Comparison of ENCODE assay signal across 14 mouse cellular contexts in the genomic region with DNA sequence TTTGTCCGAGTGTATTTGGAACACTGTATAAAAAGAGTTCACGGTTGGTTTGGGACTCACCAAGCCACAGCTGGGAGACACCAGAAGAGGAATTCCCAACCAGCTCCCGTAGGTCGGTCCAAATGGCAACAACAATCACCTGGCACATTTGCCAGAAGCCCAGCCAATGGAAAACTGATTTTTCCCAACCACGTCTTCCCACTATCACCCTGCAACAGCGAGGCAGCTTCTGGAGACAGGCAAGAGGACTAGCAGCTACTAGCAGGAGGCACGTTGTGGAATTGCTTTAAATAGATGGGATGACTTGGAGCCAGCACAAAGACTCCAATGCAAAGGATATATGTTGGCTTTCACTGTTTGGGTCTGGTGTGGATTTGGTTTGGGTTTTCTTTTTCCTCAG.
A peak's percentile ranks its signal among the peaks of the same experiment; 100 is the strongest.
DNase-seq lines count a peak whose midpoint lies in the region; ATAC-seq lines count a peak whose summit lies in the region.
"Had no signal": no experiment of that assay in that cellular context is flagged by ENCODE, and none has a peak within 500 bp of the region (broad histone marks: within the 10 kb centered on the region; RNA-seq: fewer than 3 reads in every experiment).

No protein-coding gene starts in this region.

- intact Hi-C loops in left cerebral cortex, postnatal 36 days (cut with DNase I), result loop anchor here (5.0 kb wide), 1 partner anchor 166 kb away; no protein-coding TSS in a partner anchor

- peak overlapping the region; percentile 73 for H3K27ac ChIP-seq in forebrain, embryonic 13.5 days
- H3K27ac ChIP-seq in forebrain, embryonic 10.5 days, result no peak overlapping the region
- H3K27ac ChIP-seq: liver, embryonic 14.5 days had no signal

- H3K36me3 ChIP-seq in forebrain, embryonic 13.5 days (ENCODE audit: poor library complexity, severe bottlenecking), result no peaks in the 10 kb centered on the region
- H3K36me3 ChIP-seq in forebrain, embryonic 10.5 days (replicated peaks), result no peaks in the 10 kb centered on the region

- no peaks in the 10 kb centered on the region for H3K9me3 ChIP-seq in forebrain, embryonic 13.5 days (replicated peaks)
- H3K9me3 ChIP-seq in forebrain, embryonic 10.5 days, result no peaks in the 10 kb centered on the region

- H3K9ac ChIP-seq in forebrain, embryonic 13.5 days, result peak overlapping the region; percentile 51
- H3K9ac ChIP-seq: liver, embryonic 14.5 days had no signal

- peak overlapping the region; percentile 60 for H3K4me2 ChIP-seq in forebrain, embryonic 13.5 days

- H3K4me3 ChIP-seq in forebrain, embryonic 13.5 days, result peak overlapping the region; percentile 23; the same call in 1 of the 2 replicates
- H3K4me3 ChIP-seq in forebrain, embryonic 10.5 days, result no peak overlapping the region
- H3K4me3 ChIP-seq: myocyte had no signal

- ATAC-seq in forebrain, embryonic 13.5 days, result no peak

- WGBS in forebrain, embryonic 13.5 days, result 70% methylated on average over 7 of the region's 7 CpGs
- 89% methylated on average over 7 of the region's 7 CpGs for WGBS in forebrain, embryonic 10.5 days

- no peak for DNase-seq in forebrain, embryonic 10.5 days (ENCODE audit: extremely low spot score, low spot score)
- peak; percentile 46 for DNase-seq in right cerebral cortex, adult 18-20 months
- DNase-seq in right cerebral cortex, postnatal 14 days, result no peak
- peak; percentile 25 to 28 for DNase-seq in left cerebral cortex, postnatal 36 days (ENCODE audit: low spot score in 2 of 2)
- DNase-seq in telencephalon, adult 2 months (ENCODE audit: low read depth, low spot score), result peak; percentile 42
- DNase-seq in gastrocnemius, adult 8-10 months (ENCODE audit: low spot score in 2 of 2), result no peak
- DNase-seq in lung, postnatal 10 days, result no peak
- DNase-seq: cerebellum, adult 18-20 months; heart, postnatal 4 days; kidney, adult 8-10 months; lung, postnatal 4 days had no signal

- H3K27me3 ChIP-seq in forebrain, embryonic 13.5 days, result peaks cover 13% of the 10 kb centered on the region; the same call in 1 of the 2 replicates
- no peaks in the 10 kb centered on the region for H3K27me3 ChIP-seq in forebrain, embryonic 10.5 days (ENCODE audit: poor library complexity, severe bottlenecking)

- peaks cover 48% of the 10 kb centered on the region for H3K4me1 ChIP-seq in forebrain, embryonic 13.5 days
- H3K4me1 ChIP-seq in forebrain, embryonic 10.5 days, result peaks cover 39% of the 10 kb centered on the region

Comparison
In these comparisons a context has a peak if more than half of its experiments do, and no peak if none do; other contexts are left out.
1. DNase-seq: peak in right cerebral cortex, adult 18-20 months (single experiment), left cerebral cortex, postnatal 36 days (2 of 2) and telencephalon, adult 2 months (single experiment); none in forebrain, embryonic 10.5 days (single experiment), right cerebral cortex, postnatal 14 days (single experiment), gastrocnemius, adult 8-10 months (0 of 2) and lung, postnatal 10 days (single experiment).